Mouse (Mus musculus): ENCODE measurements around the gene Fsip1. TPM values are rescaled to one million over a fixed set of nuclear protein-coding genes. Genes with fewer than 3 reads are reported as not detected.

Gene Fsip1
- total and polyA plus RNA-seq, 2 experiments from 2014 or later = 0.58 to 3.7 TPM

DNA sequence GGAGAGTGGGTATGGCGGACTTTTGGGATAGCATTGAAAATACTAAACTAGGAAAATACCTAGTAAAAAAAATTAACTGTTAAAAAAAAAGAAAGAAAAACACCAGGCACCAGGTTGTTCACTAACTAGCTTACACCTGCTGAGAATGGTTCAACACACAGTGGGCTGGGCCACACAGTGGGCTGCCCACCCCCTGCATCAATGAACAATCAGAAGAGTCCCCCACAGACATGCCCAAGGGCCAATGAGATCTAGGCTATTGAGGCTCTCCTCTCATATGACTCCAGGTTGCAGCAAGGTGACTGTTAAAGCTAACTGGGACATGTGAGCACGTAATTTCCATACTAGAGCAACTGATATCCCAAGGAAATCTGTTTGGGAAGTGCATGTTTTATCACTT lies 91.1 kb downstream of the Fsip1 start:
- TF ChIP-seq CTCF (IDR thresholded peaks at IDR 0.05; ENCODE audit: low read depth) = no peak
- no peaks in the 10 kb centered on the region for H3K27me3 ChIP-seq (ENCODE audit: insufficient read depth, low read length)
- DNase-seq (ENCODE audit: low spot score) = no peak
- 93% methylated on average over 2 of the region's 2 CpGs for WGBS
- ATAC-seq = no peak
- H3K4me1 ChIP-seq (ENCODE audit: insufficient read depth, low read length) = no peaks in the 10 kb centered on the region; the same call in 1 of the 2 replicates
- no peaks in the 10 kb centered on the region for H3K9me3 ChIP-seq (ENCODE audit: low read length)
- H3K4me2 ChIP-seq (ENCODE audit: low read depth, low read length) = no peak overlapping the region
- H3K27ac ChIP-seq = no peak overlapping the region
- no peak overlapping the region for H3K4me3 ChIP-seq (ENCODE audit: low read length)
- H3K36me3 ChIP-seq (ENCODE audit: insufficient read depth, low read length) = no peaks in the 10 kb centered on the region
- no peak overlapping the region for H3K9ac ChIP-seq (replicated peaks; ENCODE audit: low read length)

DNA sequence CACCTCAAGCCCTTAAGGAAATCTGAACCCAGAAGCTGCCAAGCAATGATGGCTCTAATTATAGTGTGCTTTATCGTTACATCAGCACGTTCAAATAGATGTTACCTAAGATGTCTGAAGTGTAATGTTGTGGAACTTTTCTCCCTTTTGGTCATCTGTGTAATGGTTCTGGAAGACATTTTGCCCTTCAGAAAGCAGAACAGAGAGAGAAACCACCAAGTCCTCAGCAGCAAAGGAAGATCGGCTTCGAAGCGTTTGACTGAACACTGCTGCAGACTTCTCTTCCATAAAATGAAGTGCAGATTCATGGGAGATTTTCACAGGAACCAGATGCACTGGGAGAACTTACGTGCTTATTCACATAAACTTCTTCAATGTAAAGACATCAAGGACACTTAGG lies 92.6 kb downstream of the Fsip1 start:
- ATAC-seq = no peak
- no peak for TF ChIP-seq CTCF (IDR thresholded peaks at IDR 0.05; ENCODE audit: low read depth)
- Histone ChIP-seq H3K27ac (no peak overlapping the region), H3K27me3 (ENCODE audit: insufficient read depth, low read length) (no peaks in the 10 kb centered on the region), H3K4me3 (ENCODE audit: low read length) (no peak overlapping the region), H3K9me3 (ENCODE audit: low read length) (no peaks in the 10 kb centered on the region), H3K4me2 (ENCODE audit: low read depth, low read length) (no peak overlapping the region), H3K36me3 (ENCODE audit: insufficient read depth, low read length) (no peaks in the 10 kb centered on the region), H3K9ac (replicated peaks; ENCODE audit: low read length) (no peak overlapping the region), H3K4me1 (ENCODE audit: insufficient read depth, low read length) (no peaks in the 10 kb centered on the region; the same call in 1 of the 2 replicates)
- no peak for DNase-seq (ENCODE audit: low spot score)
- 82% methylated on average over 6 of the region's 6 CpGs for WGBS

DNA sequence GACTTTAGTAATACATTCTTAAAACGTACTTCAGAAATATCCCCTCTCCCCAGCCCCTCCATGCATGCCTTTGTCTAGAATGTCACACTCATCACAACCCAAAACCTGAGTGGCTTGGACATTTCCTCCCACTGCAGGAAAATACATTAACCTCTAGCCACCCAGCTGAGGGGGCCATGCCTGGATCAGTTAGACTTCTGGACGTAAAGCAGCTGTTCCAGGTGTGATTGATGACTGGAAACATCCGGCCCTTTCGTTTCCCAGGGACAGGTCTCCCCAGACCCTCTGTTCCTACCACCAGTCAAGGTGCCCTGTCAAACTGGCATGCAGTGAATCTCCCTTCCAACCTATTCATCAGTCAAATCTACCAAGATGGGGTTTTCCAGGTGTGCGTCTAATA lies 94.3 kb downstream of the Fsip1 start:
- Histone ChIP-seq H3K4me3 (ENCODE audit: low read length) (no peak overlapping the region), H3K9me3 (ENCODE audit: low read length) (no peaks in the 10 kb centered on the region), H3K4me1 (ENCODE audit: insufficient read depth, low read length) (no peaks in the 10 kb centered on the region; the same call in 1 of the 2 replicates), H3K9ac (replicated peaks; ENCODE audit: low read length) (no peak overlapping the region), H3K4me2 (ENCODE audit: low read depth, low read length) (no peak overlapping the region), H3K27ac (no peak overlapping the region), H3K27me3 (ENCODE audit: insufficient read depth, low read length) (no peaks in the 10 kb centered on the region), H3K36me3 (ENCODE audit: insufficient read depth, low read length) (no peaks in the 10 kb centered on the region)
- no peak for TF ChIP-seq CTCF (IDR thresholded peaks at IDR 0.05; ENCODE audit: low read depth)
- DNase-seq (ENCODE audit: low spot score) = no peak
- no peak for ATAC-seq
- 66% methylated on average over 5 of the region's 5 CpGs for WGBS

GRCm38 (mm10) chr2:118160991-118161390 lies 95.8 kb downstream of the Fsip1 start:
- no peak overlapping the region for H3K9ac ChIP-seq (replicated peaks; ENCODE audit: low read length)
- DNase-seq (ENCODE audit: low spot score) (no peak), ATAC-seq (no peak)
- no peaks in the 10 kb centered on the region; the same call in 1 of the 2 replicates for H3K4me1 ChIP-seq (ENCODE audit: insufficient read depth, low read length)
- H3K27ac ChIP-seq = no peak overlapping the region
- H3K4me3 ChIP-seq (ENCODE audit: low read length) = no peak overlapping the region
- H3K27me3 ChIP-seq (ENCODE audit: insufficient read depth, low read length) = no peaks in the 10 kb centered on the region
- 55% methylated on average over 2 of the region's 2 CpGs for WGBS
- no peaks in the 10 kb centered on the region for H3K9me3 ChIP-seq (ENCODE audit: low read length)
- H3K4me2 ChIP-seq (ENCODE audit: low read depth, low read length) = no peak overlapping the region
- no peak for TF ChIP-seq CTCF (IDR thresholded peaks at IDR 0.05; ENCODE audit: low read depth)
- H3K36me3 ChIP-seq (ENCODE audit: insufficient read depth, low read length) = no peaks in the 10 kb centered on the region

GRCm38 (mm10) chr2:118160547-118160946 lies 96.2 kb downstream of the Fsip1 start:
- Histone ChIP-seq H3K9ac (replicated peaks; ENCODE audit: low read length) (no peak overlapping the region), H3K27ac (no peak overlapping the region), H3K4me2 (ENCODE audit: low read depth, low read length) (no peak overlapping the region), H3K4me1 (ENCODE audit: insufficient read depth, low read length) (no peaks in the 10 kb centered on the region; the same call in 1 of the 2 replicates), H3K4me3 (ENCODE audit: low read length) (no peak overlapping the region), H3K9me3 (ENCODE audit: low read length) (no peaks in the 10 kb centered on the region), H3K27me3 (ENCODE audit: insufficient read depth, low read length) (no peaks in the 10 kb centered on the region), H3K36me3 (ENCODE audit: insufficient read depth, low read length) (no peaks in the 10 kb centered on the region)
- ATAC-seq (0 out of 2 replicates have a peak, but pooled peaks have one; percentile 27), DNase-seq (ENCODE audit: low spot score) (no peak)
- 18% methylated on average over 6 of the region's 6 CpGs for WGBS
- TF ChIP-seq CTCF (IDR thresholded peaks at IDR 0.05; ENCODE audit: low read depth) = no peak

- H3K27ac ChIP-seq = no peak overlapping the region
- no peaks in the 10 kb centered on the region for H3K27me3 ChIP-seq (ENCODE audit: insufficient read depth, low read length)
- WGBS = 62% methylated on average over 6 of the region's 6 CpGs
- no peak for ATAC-seq
- no peak for TF ChIP-seq CTCF (IDR thresholded peaks at IDR 0.05; ENCODE audit: low read depth)
- no peaks in the 10 kb centered on the region for H3K9me3 ChIP-seq (ENCODE audit: low read length)
- no peak overlapping the region for H3K9ac ChIP-seq (replicated peaks; ENCODE audit: low read length)
- H3K4me1 ChIP-seq (ENCODE audit: insufficient read depth, low read length) = no peaks in the 10 kb centered on the region; the same call in 1 of the 2 replicates
- DNase-seq (ENCODE audit: low spot score) = no peak
- H3K4me2 ChIP-seq (ENCODE audit: low read depth, low read length) = no peak overlapping the region
- H3K4me3 ChIP-seq (ENCODE audit: low read length) = no peak overlapping the region
- H3K36me3 ChIP-seq (ENCODE audit: insufficient read depth, low read length) = no peaks in the 10 kb centered on the region
Observed at GRCm38 (mm10) chr2:118159126-118159525, 97.6 kb downstream of the Fsip1 start.

DNA sequence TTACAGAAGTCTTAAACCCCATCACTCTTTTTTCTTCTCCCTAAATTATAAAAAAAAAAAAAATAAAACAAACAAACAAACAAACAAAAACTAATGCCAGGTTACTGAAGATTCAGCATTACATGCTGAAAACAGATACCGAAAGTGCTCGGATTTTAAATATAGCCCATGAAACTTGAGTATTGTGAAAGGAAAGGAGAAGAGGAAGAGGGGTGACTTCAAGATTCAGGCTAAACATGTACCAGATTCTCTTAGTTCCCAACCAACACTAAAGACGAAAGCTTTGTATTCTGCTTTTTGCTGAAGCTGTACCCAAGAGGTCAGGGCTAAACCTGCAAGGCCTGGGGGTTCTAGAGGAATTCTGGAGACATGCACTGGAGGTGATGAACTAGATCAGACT lies 98.7 kb downstream of the Fsip1 start:
- H3K9ac ChIP-seq (replicated peaks; ENCODE audit: low read length) = no peak overlapping the region
- no peak for TF ChIP-seq CTCF (IDR thresholded peaks at IDR 0.05; ENCODE audit: low read depth)
- no peaks in the 10 kb centered on the region; the same call in 1 of the 2 replicates for H3K4me1 ChIP-seq (ENCODE audit: insufficient read depth, low read length)
- H3K27ac ChIP-seq = no peak overlapping the region
- ATAC-seq = no peak
- no peaks in the 10 kb centered on the region for H3K36me3 ChIP-seq (ENCODE audit: insufficient read depth, low read length)
- DNase-seq (ENCODE audit: low spot score) = no peak
- H3K9me3 ChIP-seq (ENCODE audit: low read length) = no peaks in the 10 kb centered on the region
- no peak overlapping the region for H3K4me2 ChIP-seq (ENCODE audit: low read depth, low read length)
- H3K4me3 ChIP-seq (ENCODE audit: low read length) = no peak overlapping the region
- 91% methylated on average over 3 of the region's 3 CpGs for WGBS
- no peaks in the 10 kb centered on the region for H3K27me3 ChIP-seq (ENCODE audit: insufficient read depth, low read length)
